Mouse (Mus musculus) embryo, embryonic 11.5 days (tissue): ENCODE measurements around the gene Map3k10.

Source experiments
- DNase-seq: peaks from one replicate; pipeline ENCODE4 v3.0.0-alpha.2; 2012; ENCODE audit warnings: low read depth, low spot score

Map3k10 gene

DNA sequence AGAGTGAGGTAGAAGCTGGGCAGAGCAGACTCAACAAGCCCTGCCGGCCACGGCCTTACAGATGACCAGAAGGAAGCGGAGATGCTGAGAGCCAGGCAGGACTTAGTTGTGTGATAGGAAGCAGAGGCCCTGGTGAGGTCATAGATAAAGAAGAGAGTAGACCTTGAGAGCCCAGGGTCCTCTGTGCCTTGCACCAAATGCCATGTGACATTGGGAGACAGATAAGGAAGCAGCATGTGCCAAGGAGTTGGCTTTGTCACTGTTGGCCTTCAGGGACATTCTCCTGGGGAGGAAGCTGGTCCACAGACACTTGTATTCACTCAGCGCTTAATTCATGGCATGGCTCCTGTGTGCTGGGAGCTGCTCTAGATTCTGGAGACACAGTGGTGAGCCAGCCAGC is 65.1 kb downstream of the Map3k10 start:
- DNase-seq, result no peak

DNA sequence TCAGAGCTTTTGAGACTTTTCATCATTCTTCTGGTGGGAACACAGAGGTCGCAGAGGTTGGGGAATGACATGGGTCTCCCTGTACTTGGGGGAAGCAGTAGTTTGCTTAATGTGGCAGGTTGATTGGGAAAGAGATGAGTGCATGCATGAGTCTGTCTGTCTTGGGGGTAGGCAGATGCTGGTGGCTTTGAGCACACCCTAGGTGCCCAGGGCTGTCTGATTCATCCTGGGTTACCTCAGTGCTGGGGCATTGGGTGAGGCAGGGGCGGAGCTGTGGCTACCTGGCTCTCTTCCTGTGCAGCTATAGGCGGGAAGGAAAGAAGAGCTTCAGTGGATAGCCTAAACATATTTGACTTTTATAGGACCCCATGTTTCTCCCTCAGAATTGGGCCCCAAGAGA is 66.3 kb downstream of the Map3k10 start:
- DNase-seq, result no peak

DNA sequence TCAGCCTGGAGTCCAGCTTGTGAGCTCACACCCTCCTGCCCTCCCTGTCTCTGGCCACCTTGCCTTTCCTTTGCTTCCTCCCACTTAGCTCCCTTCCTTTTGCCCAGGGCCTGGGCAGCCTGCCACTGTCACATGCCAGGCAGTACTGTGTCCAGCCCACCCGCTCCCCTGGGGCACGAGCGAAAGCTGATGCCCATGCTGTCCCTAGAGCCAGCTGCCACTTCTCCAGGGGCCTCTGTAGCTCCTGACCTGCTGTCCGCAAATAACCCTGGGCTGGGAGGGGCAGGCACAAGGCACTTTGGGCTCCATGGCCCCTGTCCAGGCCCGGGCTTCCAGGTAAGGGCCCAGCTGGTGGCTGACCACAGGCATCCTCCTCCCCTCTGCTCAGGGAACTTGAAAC is 66.8 kb downstream of the Map3k10 start:
- no peak for DNase-seq

DNA sequence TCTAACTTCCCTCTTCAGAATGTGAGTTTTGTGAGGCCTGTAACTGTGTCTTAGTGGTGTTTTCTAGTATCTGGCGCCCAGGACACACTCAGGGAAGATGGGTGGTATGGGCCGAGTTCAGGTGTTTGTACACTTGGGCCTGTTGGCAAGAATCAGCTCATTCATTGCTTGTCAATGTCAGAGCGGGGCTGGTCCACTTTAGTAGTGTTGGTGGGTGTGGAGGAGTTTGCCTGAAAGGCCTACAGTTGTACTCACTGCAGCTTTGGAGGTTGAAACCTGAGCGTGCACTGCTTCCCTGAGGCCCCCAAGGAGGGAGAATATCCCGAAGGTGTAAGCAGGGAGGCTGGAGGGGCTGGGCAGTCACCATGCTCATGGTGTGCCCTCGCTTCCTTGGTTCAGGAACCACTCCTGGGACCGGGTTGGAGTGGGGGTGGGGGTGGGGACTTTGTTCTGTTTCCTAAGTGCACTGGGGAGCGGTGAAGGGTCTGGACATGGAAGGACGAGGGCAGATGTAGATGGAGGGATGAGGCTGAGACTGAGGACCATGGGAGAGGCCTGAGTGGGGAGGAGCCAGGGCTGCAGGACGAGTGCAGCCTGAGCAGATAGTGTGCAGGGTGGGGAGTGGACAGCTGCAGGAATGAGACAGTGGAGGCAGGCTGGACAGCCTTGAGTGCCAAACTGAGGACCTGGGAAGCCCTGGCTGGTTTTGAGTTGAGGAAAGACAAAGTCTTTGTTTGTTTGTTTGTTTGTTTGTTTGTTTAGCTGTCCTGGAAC is 67.7 kb downstream of the Map3k10 start:
- no peak for DNase-seq
